Mouse (Mus musculus): ENCODE results near the gene Qrich2. TPM values are rescaled to one million over a fixed set of nuclear protein-coding genes. Genes with fewer than 3 reads are reported as not detected.

Gene Qrich2
- polyA plus RNA-seq, 1 experiment from 2014 or later = not detected

- no peak for ATAC-seq (replicated peaks)
- no peak overlapping the region for H3K4me3 ChIP-seq
Measured at GRCm38 (mm10) chr11:116459786-116460185, 6.3 kb downstream of the Qrich2 start.

GRCm38 (mm10) chr11:116456234-116456633 is 9.8 kb downstream of the Qrich2 start:
- no peaks in the 10 kb centered on the region for H3K36me3 ChIP-seq (replicated peaks)
- H3K4me3 ChIP-seq = no peak overlapping the region
- no peak overlapping the region for H3K27ac ChIP-seq
- H3K9me3 ChIP-seq = no peaks in the 10 kb centered on the region
- no peaks in the 10 kb centered on the region for H3K27me3 ChIP-seq (replicated peaks)
- WGBS = 85% methylated on average over 8 of the region's 8 CpGs
- H3K9ac ChIP-seq = no peak overlapping the region
- no peak overlapping the region for H3K4me2 ChIP-seq
- no peaks in the 10 kb centered on the region for H3K4me1 ChIP-seq
- no peak for ATAC-seq (replicated peaks)

More at GRCm38 (mm10) chr11:116459786-116460185, 6.3 kb downstream of the Qrich2 start:
- Histone ChIP-seq H3K27ac (no peak overlapping the region), H3K36me3 (replicated peaks) (no peaks in the 10 kb centered on the region), H3K27me3 (replicated peaks) (no peaks in the 10 kb centered on the region), H3K4me1 (no peaks in the 10 kb centered on the region), H3K4me2 (no peak overlapping the region), H3K9me3 (no peaks in the 10 kb centered on the region), H3K9ac (no peak overlapping the region)
- 64% methylated on average over 4 of the region's 4 CpGs for WGBS

GRCm38 (mm10) chr11:116453889-116454288 is 12.2 kb downstream of the Qrich2 start:
- H3K4me2 ChIP-seq = no peak overlapping the region
- no peaks in the 10 kb centered on the region for H3K9me3 ChIP-seq
- no peak overlapping the region for H3K27ac ChIP-seq
- H3K4me3 ChIP-seq = no peak overlapping the region
- WGBS = 92% methylated on average over 10 of the region's 10 CpGs
- H3K27me3 ChIP-seq (replicated peaks) = no peaks in the 10 kb centered on the region
- H3K4me1 ChIP-seq = no peaks in the 10 kb centered on the region
- no peak overlapping the region for H3K9ac ChIP-seq
- no peaks in the 10 kb centered on the region for H3K36me3 ChIP-seq (replicated peaks)
- no peak for ATAC-seq (replicated peaks)

GRCm38 (mm10) chr11:116449341-116449740 is 16.7 kb downstream of the Qrich2 start:
- H3K27me3 ChIP-seq (replicated peaks) = peaks cover 10% of the 10 kb centered on the region
- H3K4me3 ChIP-seq = no peak overlapping the region
- no peak for ATAC-seq (replicated peaks)
- H3K27ac ChIP-seq = no peak overlapping the region
- no peak overlapping the region for H3K4me2 ChIP-seq
- no peaks in the 10 kb centered on the region for H3K9me3 ChIP-seq
- no peak overlapping the region for H3K9ac ChIP-seq
- 93% methylated on average over 3 of the region's 3 CpGs for WGBS
- H3K4me1 ChIP-seq = peaks cover 3% of the 10 kb centered on the region
- no peaks in the 10 kb centered on the region for H3K36me3 ChIP-seq (replicated peaks)

- H3K9me3 ChIP-seq = no peaks in the 10 kb centered on the region
- H3K27me3 ChIP-seq (replicated peaks) = peaks cover 10% of the 10 kb centered on the region
- H3K9ac ChIP-seq = no peak overlapping the region
- H3K4me2 ChIP-seq = no peak overlapping the region
- no peak overlapping the region for H3K27ac ChIP-seq
- H3K4me1 ChIP-seq = peaks cover 3% of the 10 kb centered on the region
- H3K36me3 ChIP-seq (replicated peaks) = no peaks in the 10 kb centered on the region
- H3K4me3 ChIP-seq = no peak overlapping the region
- WGBS = 64% methylated on average over 5 of the region's 5 CpGs
- no peak for ATAC-seq (replicated peaks)
Measured at GRCm38 (mm10) chr11:116447822-116448221, 18.2 kb downstream of the Qrich2 start.

GRCm38 (mm10) chr11:116446308-116446887 is 19.6 kb downstream of the Qrich2 start:
- 0 out of 2 replicates have a peak, but pooled peaks have one; percentile 28 for ATAC-seq (replicated peaks)

GRCm38 (mm10) chr11:116445596-116446307 is 20.3 kb downstream of the Qrich2 start:
- peak; percentile 37 for ATAC-seq (replicated peaks)
- no peak overlapping the region for H3K4me2 ChIP-seq
- no peaks in the 10 kb centered on the region for H3K36me3 ChIP-seq (replicated peaks)
- no peak overlapping the region for H3K9ac ChIP-seq
- H3K27me3 ChIP-seq (replicated peaks) = peaks cover 10% of the 10 kb centered on the region
- no peaks in the 10 kb centered on the region for H3K9me3 ChIP-seq
- H3K4me3 ChIP-seq = no peak overlapping the region
- H3K27ac ChIP-seq = no peak overlapping the region
- WGBS = 27% methylated on average over 16 of the region's 16 CpGs
- peaks cover 3% of the 10 kb centered on the region for H3K4me1 ChIP-seq

More at GRCm38 (mm10) chr11:116446308-116446887, 19.6 kb downstream of the Qrich2 start:
- Histone ChIP-seq H3K9ac (0 out of 2 replicates have a peak overlapping the region, but pooled peaks have one; percentile 11), H3K4me2 (no peak overlapping the region), H3K4me1 (peaks cover 3% of the 10 kb centered on the region), H3K36me3 (replicated peaks) (no peaks in the 10 kb centered on the region), H3K27ac (no peak overlapping the region), H3K27me3 (replicated peaks) (peaks cover 10% of the 10 kb centered on the region), H3K9me3 (no peaks in the 10 kb centered on the region), H3K4me3 (no peak overlapping the region)
- 17% methylated on average over 19 of the region's 19 CpGs for WGBS

- H3K9me3 ChIP-seq = no peaks in the 10 kb centered on the region
- no peaks in the 10 kb centered on the region; the same call in 1 of the 2 replicates for H3K36me3 ChIP-seq (replicated peaks)
- H3K4me3 ChIP-seq = no peak overlapping the region
- no peak overlapping the region for H3K9ac ChIP-seq
- no peak overlapping the region for H3K4me2 ChIP-seq
- no peak for ATAC-seq (replicated peaks)
- WGBS = 86% methylated on average over 6 of the region's 6 CpGs
- H3K4me1 ChIP-seq = peaks cover 3% of the 10 kb centered on the region
- H3K27ac ChIP-seq = no peak overlapping the region
- peaks cover 10% of the 10 kb centered on the region for H3K27me3 ChIP-seq (replicated peaks)
Measured at GRCm38 (mm10) chr11:116443935-116444334, 22.1 kb downstream of the Qrich2 start.

GRCm38 (mm10) chr11:116443311-116443710 is 22.7 kb downstream of the Qrich2 start:
- no peak overlapping the region for H3K27ac ChIP-seq

GRCm38 (mm10) chr11:116442867-116443177 is 23.2 kb downstream of the Qrich2 start:
- peaks cover 3% of the 10 kb centered on the region for H3K4me1 ChIP-seq
- H3K9ac ChIP-seq = no peak overlapping the region
- H3K27ac ChIP-seq = no peak overlapping the region
- H3K4me3 ChIP-seq = no peak overlapping the region
- WGBS = 74% methylated on average over 6 of the region's 6 CpGs
- no peaks in the 10 kb centered on the region for H3K9me3 ChIP-seq
- H3K36me3 ChIP-seq (replicated peaks) = no peaks in the 10 kb centered on the region; the same call in 1 of the 2 replicates
- H3K27me3 ChIP-seq (replicated peaks) = peaks cover 10% of the 10 kb centered on the region
- ATAC-seq (replicated peaks) = no peak
- H3K4me2 ChIP-seq = no peak overlapping the region

More at GRCm38 (mm10) chr11:116443311-116443710, 22.7 kb downstream of the Qrich2 start:
- Histone ChIP-seq H3K4me2 (no peak overlapping the region), H3K9ac (no peak overlapping the region), H3K9me3 (no peaks in the 10 kb centered on the region), H3K27me3 (replicated peaks) (peaks cover 10% of the 10 kb centered on the region), H3K4me3 (no peak overlapping the region), H3K36me3 (replicated peaks) (no peaks in the 10 kb centered on the region; the same call in 1 of the 2 replicates), H3K4me1 (peaks cover 3% of the 10 kb centered on the region)
- 80% methylated on average over 6 of the region's 6 CpGs for WGBS
- no peak for ATAC-seq (replicated peaks)

- ATAC-seq (replicated peaks) = no peak
- H3K36me3 ChIP-seq (replicated peaks) = no peaks in the 10 kb centered on the region; the same call in 1 of the 2 replicates
- no peak overlapping the region for H3K27ac ChIP-seq
- H3K4me2 ChIP-seq = no peak overlapping the region
- 76% methylated on average over 15 of the region's 15 CpGs for WGBS
- no peaks in the 10 kb centered on the region for H3K9me3 ChIP-seq
- peaks cover 7% of the 10 kb centered on the region for H3K4me1 ChIP-seq
- H3K4me3 ChIP-seq = no peak overlapping the region
- no peak overlapping the region for H3K9ac ChIP-seq
- H3K27me3 ChIP-seq (replicated peaks) = peaks cover 10% of the 10 kb centered on the region
Measured at GRCm38 (mm10) chr11:116442129-116442866, 23.7 kb downstream of the Qrich2 start.

GRCm38 (mm10) chr11:116440408-116441068 is 25.5 kb downstream of the Qrich2 start:
- H3K9ac ChIP-seq = no peak overlapping the region
- no peaks in the 10 kb centered on the region for H3K9me3 ChIP-seq
- no peaks in the 10 kb centered on the region for H3K27me3 ChIP-seq (replicated peaks)
- no peak for ATAC-seq (replicated peaks)
- WGBS = 78% methylated on average over 7 of the region's 7 CpGs
- no peak overlapping the region for H3K27ac ChIP-seq
- H3K4me3 ChIP-seq = no peak overlapping the region
- peaks cover 21% of the 10 kb centered on the region for H3K4me1 ChIP-seq
- H3K36me3 ChIP-seq (replicated peaks) = no peaks in the 10 kb centered on the region; the same call in 1 of the 2 replicates
- no peak overlapping the region for H3K4me2 ChIP-seq

All from midbrain, embryonic 15.5 days (tissue).